Mouse (Mus musculus) liver, adult 2 months (tissue): ENCODE results near the gene Snx19.

Experiments used
- CTCF ChIP-seq: fragments of 200-500 bp; IDR thresholded peaks from 2 replicates; pipeline ENCODE4 v1.5.1; 2011; ENCODE audit warnings: low read depth, low read length, control low read depth
- POLR2A ChIP-seq: fragments of 200-500 bp; IDR thresholded peaks from 2 replicates; pipeline ENCODE4 v1.6.1; 2011; ENCODE audit warnings: low read length, control low read depth; ENCODE audit not compliant: insufficient read depth; ENCODE audit errors: extremely low read depth

DNA sequence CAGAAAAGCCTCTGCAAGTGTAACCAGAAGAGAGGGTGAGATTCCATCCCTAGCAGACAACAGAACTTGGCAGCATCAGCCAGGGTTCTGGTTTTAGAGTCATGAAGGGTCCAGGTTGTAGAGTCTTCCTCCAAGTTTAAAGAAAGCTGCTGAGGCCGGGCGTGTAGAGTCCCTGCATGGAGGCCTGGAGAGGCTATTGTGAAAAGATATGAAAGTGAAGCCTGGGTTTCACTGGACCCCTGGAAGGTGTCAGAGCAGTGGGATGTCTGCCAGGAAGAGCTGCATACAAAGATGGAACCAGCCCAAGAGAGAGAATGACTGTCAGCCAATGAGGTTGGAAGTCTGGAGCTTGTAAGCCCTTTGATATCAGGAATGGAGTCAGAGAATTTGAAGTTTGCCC lies 67.5 kb downstream of the Snx19 start:
- TF ChIP-seq POLR2A: no peak
- no peak for TF ChIP-seq CTCF
